Mouse (Mus musculus) thymus, adult 2 months (tissue): Measurements from ENCODE around the gene Ikzf3. TPM values are rescaled to one million over a fixed set of nuclear protein-coding genes. Genes with fewer than 3 reads are reported as not detected.

Experiments used
- DNase-seq: peaks from one replicate; pipeline ENCODE4 v3.0.0; 2021
- H3K27ac ChIP-seq: fragments of 200-500 bp; 2 replicates; pipeline ENCODE4 v1.5.1; 2012; ENCODE audit warnings: low read length, control low read depth; ENCODE audit not compliant: control insufficient read depth, insufficient read depth
- H3K27me3 ChIP-seq: fragments of 200-500 bp; 2 replicates; pipeline ENCODE4 v1.6.1; 2012; ENCODE audit warnings: mild to moderate bottlenecking, low read length, moderate library complexity, mixed read lengths; ENCODE audit not compliant: control insufficient read depth, insufficient read depth
- H3K36me3 ChIP-seq: fragments of 200-500 bp; 2 replicates; pipeline ENCODE4 v1.6.1; 2012; ENCODE audit warnings: mild to moderate bottlenecking, low read length, moderate library complexity; ENCODE audit not compliant: control insufficient read depth, insufficient read depth
- H3K4me1 ChIP-seq: fragments of 200-500 bp; replicated peaks from 2 replicates; pipeline ENCODE4 v1.6.1; 2012; ENCODE audit warnings: low read length; ENCODE audit not compliant: control insufficient read depth, insufficient read depth
- H3K4me3 ChIP-seq: fragments of 200-500 bp; 2 replicates; pipeline ENCODE4 v1.5.1; 2012; ENCODE audit warnings: mild to moderate bottlenecking, low read length, control low read depth, moderate library complexity; ENCODE audit not compliant: control insufficient read depth, insufficient read depth
- CTCF ChIP-seq: fragments of 200-500 bp; IDR thresholded peaks from 2 replicates; pipeline ENCODE4 v1.5.1; 2012; ENCODE audit warnings: mild to moderate bottlenecking, control low read depth, low read length, moderate library complexity, borderline replicate concordance; ENCODE audit not compliant: control insufficient read depth, poor library complexity, insufficient read depth; ENCODE audit errors: extremely low read depth
- POLR2A ChIP-seq: fragments of 200-500 bp; IDR thresholded peaks from 2 replicates; pipeline ENCODE4 v1.6.1; 2012; ENCODE audit warnings: mild to moderate bottlenecking, low read length, control low read depth, moderate library complexity; ENCODE audit not compliant: control insufficient read depth, poor library complexity, insufficient read depth; ENCODE audit errors: extremely low read depth
- WGBS: fragments of 180-500 bp; shearing (Covaris S2); methylation state at CpG from one replicate; pipeline ENCODE4 v1.1.7; 2018; 5-methylcytosine and 5-hydroxymethylcytosine counted together
- polyA plus RNA-seq: library from polyadenylated mRNA; depleted of rRNA; stranded (reverse); fragments of >200 nt; gene quantifications from 2 replicates; pipeline ENCODE4 v1.2.3, GENCODE M21; 2012

Gene Ikzf3
- polyA plus RNA-seq, 1 experiment = 143 TPM

DNA sequence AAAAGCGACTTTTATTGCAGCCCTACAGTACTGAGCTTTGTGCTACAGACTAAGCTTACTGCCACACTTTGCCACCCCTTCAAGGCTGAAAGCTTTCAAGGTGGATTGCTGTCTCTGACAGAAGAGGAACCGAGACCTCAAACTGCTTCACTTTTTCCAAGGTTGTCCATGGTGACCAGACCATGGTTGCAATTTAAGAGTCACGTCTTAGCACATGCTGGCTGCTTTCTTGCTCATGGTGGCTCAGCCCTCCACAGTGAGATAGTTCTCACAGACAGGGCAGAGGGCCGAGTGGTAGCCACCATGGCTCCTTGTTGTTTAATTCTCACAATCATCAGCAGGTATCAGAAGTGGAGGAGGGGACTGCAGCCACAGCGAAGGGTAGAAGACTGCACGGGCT, 75.0 kb downstream of the Ikzf3 start:
- 54% methylated on average over 6 of the region's 6 CpGs for WGBS
- H3K36me3 ChIP-seq = peaks cover 26% of the 10 kb centered on the region
- H3K27ac ChIP-seq = peak overlapping the region; percentile 84
- H3K27me3 ChIP-seq = no peaks in the 10 kb centered on the region
- TF ChIP-seq POLR2A (no peak), CTCF (no peak)
- no peak for DNase-seq
- peaks cover 52% of the 10 kb centered on the region for H3K4me1 ChIP-seq
- H3K4me3 ChIP-seq = peak overlapping the region; percentile 8; the same call in 1 of the 2 replicates

- Histone ChIP-seq H3K4me3 (no peak overlapping the region), H3K4me1 (peaks cover 58% of the 10 kb centered on the region), H3K27me3 (no peaks in the 10 kb centered on the region), H3K36me3 (peaks cover 29% of the 10 kb centered on the region), H3K27ac (peak overlapping the region; percentile 84)
- TF ChIP-seq CTCF (no peak), POLR2A (no peak)
- DNase-seq = peak; percentile 51
- WGBS = 10% methylated on average over 22 of the region's 22 CpGs
Measured at GRCm38 (mm10) chr11:98469761-98470714, 75.8 kb downstream of the Ikzf3 start.

- no peak for DNase-seq
- Histone ChIP-seq H3K27me3 (no peaks in the 10 kb centered on the region), H3K27ac (peak overlapping the region; percentile 80), H3K4me3 (no peak overlapping the region), H3K36me3 (peaks cover 20% of the 10 kb centered on the region), H3K4me1 (peaks cover 74% of the 10 kb centered on the region)
- TF ChIP-seq POLR2A (no peak), CTCF (no peak)
- 43% methylated on average over 6 of the region's 6 CpGs for WGBS
Measured at GRCm38 (mm10) chr11:98464516-98464915, 81.3 kb downstream of the Ikzf3 start.

- peak; percentile 61 for DNase-seq
- Histone ChIP-seq H3K4me1 (peaks cover 75% of the 10 kb centered on the region), H3K4me3 (no peak overlapping the region), H3K27ac (peak overlapping the region; percentile 80), H3K27me3 (no peaks in the 10 kb centered on the region), H3K36me3 (peaks cover 20% of the 10 kb centered on the region)
- TF ChIP-seq CTCF (0 out of 2 replicates have a peak, but pooled peaks have one; percentile 3), POLR2A (0 out of 2 replicates have a peak, but pooled peaks have one; percentile 17)
- WGBS = 17% methylated on average over 9 of the region's 9 CpGs
Measured at GRCm38 (mm10) chr11:98463911-98464310, 81.9 kb downstream of the Ikzf3 start.

DNA sequence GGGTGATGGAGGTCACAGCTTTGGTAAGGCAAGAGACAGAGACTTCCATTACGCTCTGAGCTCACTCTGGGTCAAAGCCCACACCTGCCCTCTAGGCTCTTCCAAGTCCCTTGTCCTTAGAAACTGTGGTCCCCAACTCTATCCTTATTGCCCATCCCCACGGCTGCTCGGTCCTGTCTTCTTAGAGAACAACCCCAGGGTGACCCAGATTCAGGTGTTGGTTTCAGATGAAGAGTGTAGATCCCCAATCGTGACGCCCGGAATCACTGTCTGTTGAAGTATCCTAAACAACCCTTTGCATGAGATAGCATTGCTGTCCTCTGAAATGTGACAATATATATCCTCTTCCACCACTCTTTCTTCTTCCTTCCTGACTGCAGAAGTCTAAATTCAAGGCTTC, 83.6 kb downstream of the Ikzf3 start:
- Histone ChIP-seq H3K27ac (peak overlapping the region; percentile 49), H3K4me3 (no peak overlapping the region), H3K4me1 (peaks cover 77% of the 10 kb centered on the region), H3K36me3 (peaks cover 16% of the 10 kb centered on the region), H3K27me3 (no peaks in the 10 kb centered on the region)
- DNase-seq = no peak
- WGBS = 96% methylated on average over 6 of the region's 6 CpGs
- TF ChIP-seq POLR2A = no peak
- no peak for TF ChIP-seq CTCF

DNA sequence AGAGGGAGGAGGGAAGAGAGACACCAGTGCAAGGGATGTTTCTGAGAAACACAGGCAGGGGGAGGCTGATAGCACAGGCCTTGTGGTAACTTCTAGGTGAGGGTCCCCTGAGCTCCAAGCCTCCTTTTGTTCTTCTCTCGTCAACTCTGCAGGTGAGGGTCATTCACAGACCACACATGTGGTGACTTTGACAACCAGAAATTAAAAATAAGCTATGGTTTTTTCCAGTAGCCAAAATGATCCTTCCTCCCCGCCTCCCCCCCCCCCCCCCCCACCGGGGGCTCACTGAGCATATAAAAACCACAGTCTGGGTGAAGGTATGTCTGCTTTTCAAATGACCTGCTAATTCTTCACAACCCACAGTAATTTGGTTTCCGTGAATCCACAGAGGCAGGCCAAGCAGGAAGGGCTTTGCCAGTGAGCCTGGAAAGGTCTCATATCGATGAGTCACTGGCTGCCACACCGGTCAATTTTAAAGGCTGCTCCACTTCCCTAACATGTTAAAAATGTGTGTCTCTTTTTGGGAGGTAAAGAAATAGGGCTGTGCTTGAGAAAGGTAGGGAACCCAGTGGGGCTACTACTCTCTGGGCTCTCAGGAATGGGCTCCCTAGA, 84.6 kb downstream of the Ikzf3 start:
- Histone ChIP-seq H3K4me1 (peaks cover 82% of the 10 kb centered on the region), H3K36me3 (peaks cover 6% of the 10 kb centered on the region), H3K4me3 (no peak overlapping the region), H3K27ac (peak overlapping the region; percentile 91), H3K27me3 (no peaks in the 10 kb centered on the region)
- DNase-seq = no peak
- TF ChIP-seq CTCF (no peak), POLR2A (no peak)
- WGBS = 8% methylated on average over 6 of the region's 6 CpGs
